ENCODE assay signal across 11 mouse cellular contexts in the genomic region with DNA sequence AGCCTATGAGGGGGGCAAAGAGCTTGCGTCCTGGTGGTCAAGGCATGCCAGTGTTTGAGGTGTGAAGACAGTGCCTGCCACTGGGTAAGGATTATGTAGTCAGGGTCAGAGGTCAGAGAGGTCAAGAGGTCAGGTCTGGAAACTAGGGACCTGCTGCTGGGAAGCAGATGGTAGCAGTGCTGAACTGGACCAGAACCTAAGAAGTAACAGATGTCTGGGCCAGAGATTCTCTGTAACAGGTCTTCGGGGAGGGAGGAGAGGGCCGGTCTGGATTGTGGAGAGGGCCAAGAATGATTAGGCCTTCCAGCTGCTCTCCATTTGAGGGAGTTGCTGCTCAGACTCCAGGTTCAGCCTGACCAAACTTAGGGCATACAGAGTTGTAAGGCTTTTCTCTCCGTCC.
DNase-seq lines count a peak whose midpoint lies in the region.
"Had no signal": no experiment of that assay in that cellular context is flagged by ENCODE, and none has a peak within 500 bp of the region (broad histone marks: within the 10 kb centered on the region; RNA-seq: fewer than 3 reads in every experiment).

No protein-coding gene starts in this region.

- peak; percentile 12 for DNase-seq in embryo, embryonic 10.5 days (ENCODE audit: low spot score)
- DNase-seq in embryo, embryonic 10 days (ENCODE audit: low spot score), result no peak
- peak; percentile 70 for DNase-seq in brain, adult 2 months (ENCODE audit: low read depth, low spot score)
- peak; percentile 45 for DNase-seq in cerebellum, adult 8-10 months
- DNase-seq in cerebellum, postnatal 14 days, result peak; percentile 44 to 45
- no peak for DNase-seq in layer of hippocampus, adult 11-12 months (ENCODE audit: low spot score)
- DNase-seq: adrenal gland, adult 2 months; adrenal gland, postnatal 25 days; gastrocnemius, postnatal 14 days; heart, adult 2 months; kidney, adult 8-10 months had no signal

Comparison
In these comparisons a context has a peak if more than half of its experiments do, and no peak if none do; other contexts are left out.
1. DNase-seq: peak in embryo, embryonic 10.5 days (single experiment), brain, adult 2 months (single experiment), cerebellum, adult 8-10 months (single experiment) and cerebellum, postnatal 14 days (2 of 2); none in embryo, embryonic 10 days (single experiment) and layer of hippocampus, adult 11-12 months (single experiment).